Mouse (Mus musculus) CH12.LX (cell line): ENCODE results near the gene Hist2h2aa2. TPM values are rescaled to one million over a fixed set of nuclear protein-coding genes. Genes with fewer than 3 reads are reported as not detected.
A peak's percentile ranks its signal among the peaks of the same experiment; 100 is the strongest.

ENCODE experiments used
- DNase-seq: peaks from one replicate; pipeline ENCODE4 v3.0.0-alpha.2; 2013; ENCODE audit errors: extremely low read depth
- H3K27ac ChIP-seq: 2 replicates; pipeline ENCODE4 v1.5.1; 2012; ENCODE audit warnings: low read depth, mild to moderate bottlenecking, control low read depth, moderate library complexity; ENCODE audit not compliant: insufficient read depth
- H3K27me3 ChIP-seq: replicated peaks from 2 replicates; pipeline ENCODE3; 2012; ENCODE audit warnings: inconsistent platforms
- H3K36me3 ChIP-seq, 2 experiments: replicated peaks in 1 of 2; 2 replicates each; pipeline versions ENCODE3 to v1.6.1; 2012; ENCODE audit warnings: inconsistent platforms in 1 of 2, low read length in 1 of 2, mild to moderate bottlenecking in 1 of 2, mixed read lengths in 1 of 2, moderate library complexity in 1 of 2; ENCODE audit not compliant: control insufficient read depth in 1 of 2, insufficient read depth in 1 of 2
- H3K4me1 ChIP-seq, 2 experiments: 2 replicates each; pipeline ENCODE4 v1.6.1; 2012; ENCODE audit warnings: inconsistent platforms in 1 of 2, moderate library complexity in 1 of 2; ENCODE audit not compliant: insufficient read depth in 2 of 2, control insufficient read depth in 1 of 2
- H3K4me2 ChIP-seq: 2 replicates; pipeline ENCODE4 v1.6.1; 2012; ENCODE audit warnings: low read depth, mild to moderate bottlenecking, control low read depth; ENCODE audit not compliant: poor library complexity, insufficient read depth, severe bottlenecking
- H3K4me3 ChIP-seq, 3 experiments: fragments of 150-350 bp in 1 of 3; sonication (generic) in 1 of 3; replicated peaks in 1 of 3; 2 replicates each; pipeline versions ENCODE3 to v1.5.1; 2011 to 2012; ENCODE audit warnings: low read depth in 2 of 3, low read length in 2 of 3, mild to moderate bottlenecking in 2 of 3, moderate library complexity in 2 of 3, control low read depth in 1 of 3, improper control_type of control experiment in 1 of 3, inconsistent platforms in 1 of 3, mixed read lengths in 1 of 3; ENCODE audit not compliant: poor library complexity in 1 of 3
- H3K79me2 ChIP-seq: replicated peaks from 2 replicates; pipeline ENCODE4 v1.6.1; 2012; ENCODE audit warnings: mild to moderate bottlenecking, moderate library complexity; ENCODE audit not compliant: control insufficient read depth, poor library complexity, insufficient read depth, severe bottlenecking; ENCODE audit errors: extremely low read depth
- H3K9ac ChIP-seq: 2 replicates; pipeline ENCODE4 v1.6.1; 2012; ENCODE audit warnings: low read depth, mild to moderate bottlenecking, control low read depth, moderate library complexity; ENCODE audit not compliant: insufficient read depth
- H3K9me3 ChIP-seq: replicated peaks from 2 replicates; pipeline ENCODE3; 2012; ENCODE audit warnings: low read length, inconsistent platforms, mixed read lengths
- BHLHE40 ChIP-seq: IDR thresholded peaks from 2 replicates; pipeline ENCODE4 v1.6.1; 2011; ENCODE audit warnings: mild to moderate bottlenecking, low read depth, low read length, improper control_type of control experiment
- CHD1 ChIP-seq: IDR thresholded peaks from 2 replicates; pipeline ENCODE4 v1.6.1; 2012; ENCODE audit warnings: low read depth, low read length, improper control_type of control experiment, inconsistent platforms
- CHD2 ChIP-seq: IDR thresholded peaks from 2 replicates; pipeline ENCODE4 v1.6.1; 2011; ENCODE audit warnings: low read length, improper control_type of control experiment
- CTCF ChIP-seq, 2 experiments: IDR thresholded peaks in 1 of 2; conservative IDR thresholded peaks in 1 of 2; 2 replicates each; pipeline ENCODE4 v1.5.1; 2011 to 2012; ENCODE audit warnings: low read depth in 2 of 2, low read length in 2 of 2, improper control_type of control experiment in 1 of 2, inconsistent platforms in 1 of 2, mild to moderate bottlenecking in 1 of 2, moderate library complexity in 1 of 2
- E2F4 ChIP-seq: IDR thresholded peaks from 2 replicates; pipeline ENCODE4 v1.6.1; 2011; ENCODE audit warnings: low read depth, low read length, improper control_type of control experiment; ENCODE audit not compliant: insufficient replicate concordance
- ELF1 ChIP-seq: IDR thresholded peaks from 2 replicates; pipeline ENCODE4 v1.6.1; 2014; ENCODE audit warnings: low read depth, mild to moderate bottlenecking, inconsistent platforms, low read length, improper control_type of control experiment
- EP300 ChIP-seq: IDR thresholded peaks from 2 replicates; pipeline ENCODE4 v1.6.1; 2011; ENCODE audit warnings: low read length, improper control_type of control experiment
- ETS1 ChIP-seq: conservative IDR thresholded peaks from 2 replicates; pipeline ENCODE4 v1.6.1; 2012; ENCODE audit warnings: low read depth, mild to moderate bottlenecking, inconsistent platforms, low read length, improper control_type of control experiment, moderate library complexity
- GABPA ChIP-seq: IDR thresholded peaks from 2 replicates; pipeline ENCODE4 v1.6.1; 2012; ENCODE audit warnings: low read depth, low read length, improper control_type of control experiment, inconsistent platforms; ENCODE audit not compliant: insufficient replicate concordance
- HCFC1 ChIP-seq: IDR thresholded peaks from 2 replicates; pipeline ENCODE4 v1.6.1; 2012; ENCODE audit warnings: low read depth, mild to moderate bottlenecking, inconsistent platforms, low read length, improper control_type of control experiment
- IRF4 ChIP-seq: IDR thresholded peaks from 2 replicates; pipeline ENCODE4 v1.6.1; 2014; ENCODE audit warnings: low read depth, mild to moderate bottlenecking, inconsistent platforms, low read length, improper control_type of control experiment
- JUN ChIP-seq: IDR thresholded peaks from 2 replicates; pipeline ENCODE4 v1.6.1; 2011; ENCODE audit warnings: low read depth, mild to moderate bottlenecking, low read length, improper control_type of control experiment, moderate library complexity; ENCODE audit not compliant: insufficient read depth
- JUND ChIP-seq: conservative IDR thresholded peaks from 2 replicates; pipeline ENCODE4 v1.6.1; 2011; ENCODE audit warnings: low read depth, low read length, improper control_type of control experiment
- KAT2A ChIP-seq: IDR thresholded peaks from 2 replicates; pipeline ENCODE4 v1.6.1; 2012; ENCODE audit warnings: low read length, improper control_type of control experiment, inconsistent platforms; ENCODE audit not compliant: insufficient replicate concordance
- MAFK ChIP-seq: IDR thresholded peaks from 2 replicates; pipeline ENCODE4 v1.6.1; 2011; ENCODE audit warnings: low read length, improper control_type of control experiment; ENCODE audit not compliant: insufficient replicate concordance
- MAX ChIP-seq: IDR thresholded peaks from 2 replicates; pipeline ENCODE4 v1.6.1; 2011; ENCODE audit warnings: low read length, improper control_type of control experiment
- MAZ ChIP-seq: IDR thresholded peaks from 2 replicates; pipeline ENCODE4 v1.6.1; 2012; ENCODE audit warnings: low read depth, mild to moderate bottlenecking, inconsistent platforms, low read length, improper control_type of control experiment, moderate library complexity
- MEF2A ChIP-seq: IDR thresholded peaks from 2 replicates; pipeline ENCODE4 v1.6.1; 2014; ENCODE audit warnings: low read depth, mild to moderate bottlenecking, inconsistent platforms, low read length, improper control_type of control experiment, borderline replicate concordance
- MXI1 ChIP-seq: IDR thresholded peaks from 2 replicates; pipeline ENCODE4 v1.6.1; 2011; ENCODE audit warnings: mild to moderate bottlenecking, low read depth, low read length, improper control_type of control experiment
- MYC ChIP-seq: IDR thresholded peaks from 2 replicates; pipeline ENCODE4 v1.6.1; 2011; ENCODE audit warnings: low read depth, mild to moderate bottlenecking, improper control_type of control experiment, low read length
- NELFE ChIP-seq: IDR thresholded peaks from 2 replicates; pipeline ENCODE4 v1.6.1; 2011; ENCODE audit warnings: low read depth, low read length, improper control_type of control experiment
- NRF1 ChIP-seq: IDR thresholded peaks from 2 replicates; pipeline ENCODE4 v1.6.1; 2014; ENCODE audit warnings: low read depth, mild to moderate bottlenecking, inconsistent platforms, low read length, improper control_type of control experiment, moderate library complexity
- PAX5 ChIP-seq: IDR thresholded peaks from 2 replicates; pipeline ENCODE4 v1.6.1; 2012; ENCODE audit warnings: low read length, inconsistent platforms, mixed read lengths
- POLR2A ChIP-seq: IDR thresholded peaks from 2 replicates; pipeline ENCODE4 v1.6.1; 2011; ENCODE audit warnings: low read depth, mild to moderate bottlenecking, improper control_type of control experiment, low read length
- POLR2AphosphoS2 ChIP-seq: IDR thresholded peaks from 2 replicates; pipeline ENCODE4 v1.6.1; 2011; ENCODE audit warnings: low read depth, low read length, improper control_type of control experiment
- RAD21 ChIP-seq: IDR thresholded peaks from 2 replicates; pipeline ENCODE4 v1.6.1; 2011; ENCODE audit warnings: low read depth, mild to moderate bottlenecking, low read length, improper control_type of control experiment, moderate library complexity
- RCOR1 ChIP-seq: conservative IDR thresholded peaks from 2 replicates; pipeline ENCODE4 v1.6.1; 2012; ENCODE audit warnings: low read depth, mild to moderate bottlenecking, inconsistent platforms, low read length, improper control_type of control experiment
- SIN3A ChIP-seq: IDR thresholded peaks from 2 replicates; pipeline ENCODE4 v1.6.1; 2012; ENCODE audit warnings: low read length, improper control_type of control experiment, inconsistent platforms
- SMC3 ChIP-seq: IDR thresholded peaks from 2 replicates; pipeline ENCODE4 v1.6.1; 2011; ENCODE audit warnings: low read depth, low read length, improper control_type of control experiment
- TBP ChIP-seq: conservative IDR thresholded peaks from 2 replicates; pipeline ENCODE4 v1.6.1; 2011; ENCODE audit warnings: low read depth, low read length, improper control_type of control experiment
- TCF12 ChIP-seq: IDR thresholded peaks from 2 replicates; pipeline ENCODE4 v1.6.1; 2014; ENCODE audit warnings: low read depth, mild to moderate bottlenecking, inconsistent platforms, low read length, improper control_type of control experiment
- UBTF ChIP-seq: IDR thresholded peaks from 2 replicates; pipeline ENCODE4 v1.6.1; 2012; ENCODE audit warnings: low read depth, mild to moderate bottlenecking, inconsistent platforms, low read length, improper control_type of control experiment, moderate library complexity
- USF1 ChIP-seq: IDR thresholded peaks from 2 replicates; pipeline ENCODE4 v1.6.1; 2014; ENCODE audit warnings: low read depth, mild to moderate bottlenecking, inconsistent platforms, low read length, improper control_type of control experiment
- USF2 ChIP-seq: conservative IDR thresholded peaks from 2 replicates; pipeline ENCODE4 v1.6.1; 2011; ENCODE audit warnings: low read depth, low read length, improper control_type of control experiment
- ZC3H11A ChIP-seq: IDR thresholded peaks from 2 replicates; pipeline ENCODE4 v1.6.1; 2012; ENCODE audit warnings: low read depth, mild to moderate bottlenecking, inconsistent platforms, low read length, improper control_type of control experiment
- ZKSCAN1 ChIP-seq: IDR thresholded peaks from 2 replicates; pipeline ENCODE4 v1.6.1; 2012; ENCODE audit warnings: low read depth, inconsistent platforms, low read length, improper control_type of control experiment, borderline replicate concordance
- ZMIZ1 ChIP-seq: IDR thresholded peaks from 2 replicates; pipeline ENCODE4 v1.6.1; 2012; ENCODE audit warnings: low read depth, mild to moderate bottlenecking, inconsistent platforms, low read length, improper control_type of control experiment
- ZNF384 ChIP-seq: IDR thresholded peaks from 2 replicates; pipeline ENCODE4 v1.6.1; 2012; ENCODE audit warnings: low read depth, low read length, improper control_type of control experiment, inconsistent platforms
- dilution Hi-C: fragments of 300-500 bp; cut with MboI; formaldehyde crosslinking; loops from 2 replicates; pipeline ENCODE4 v1.14.3; 2020; ENCODE audit warnings: low sequenced_read_pairs; ENCODE audit not compliant: extremely low pct_unique_long_range_greater_than_20kb, extremely low pct_ligation_motif_present
- in situ Hi-C: fragments of 300-500 bp; cut with MboI; formaldehyde crosslinking; loops from 3 replicates; pipeline ENCODE4 v1.14.3; 2019; ENCODE audit warnings: low sequenced_read_pairs, low pct_ligation_motif_present, low pct_unique_long_range_greater_than_20kb, mixed read lengths
- polyA plus RNA-seq: library from polyadenylated mRNA; unstranded; fragments of >175 nt; gene quantifications from 2 replicates; pipeline ENCODE4 v1.2.1, GENCODE M21; 2012; ENCODE audit warnings: low read depth; ENCODE audit not compliant: insufficient read length
- total RNA-seq, 2 experiments: library from RNA; depleted of rRNA; stranded (reverse); fragments of 300-350 nt in 1 of 2; fragments of >200 nt in 1 of 2; gene quantifications; 2 replicates each; pipeline ENCODE4 v1.2.3; 2012 to 2014

The Hist2h2aa2 gene
- total and polyA plus RNA-seq, 3 experiments = 2.7 to 5,136 TPM; not detected in 1

GRCm38 (mm10) chr3:96230910-96231757 is 8.9 kb downstream of the Hist2h2aa2 start:
- in situ Hi-C loops = no loop called here
- dilution Hi-C loops = no loop called here
- Histone ChIP-seq H3K79me2 (no peaks in the 10 kb centered on the region), H3K9me3 (no peaks in the 10 kb centered on the region), H3K4me1 (peaks cover 20 to 89% of the 10 kb centered on the region in 2 experiments), H3K27ac (no peak overlapping the region), H3K4me3 (no peak overlapping the region), H3K36me3 (no peaks in the 10 kb centered on the region), H3K9ac (0 out of 2 replicates have a peak overlapping the region, but pooled peaks have one; percentile 9), H3K27me3 (no peaks in the 10 kb centered on the region), H3K4me2 (peak overlapping the region; percentile 31; the same call in 1 of the 2 replicates)
- DNase-seq = peak; percentile 80
- peak; percentile 41; the same call in 1 of the 2 replicates for TF ChIP-seq JUND
- peak; percentile 63; the same call in 1 of the 2 replicates for TF ChIP-seq MAX
- no peak for TF ChIP-seq BHLHE40
- TF ChIP-seq CTCF (conservative IDR thresholded peaks at IDR 0.05 in 1 of 2, IDR thresholded peaks at IDR 0.05 in 1 of 2; ENCODE audit: low read depth in 2 of 2, low read length in 2 of 2) = no peak
- no peak for TF ChIP-seq HCFC1
- TF ChIP-seq CHD1 = no peak
- TF ChIP-seq CHD2 = no peak
- 0 out of 2 replicates have a peak, but pooled peaks have one; percentile 0 for TF ChIP-seq ZNF384
- no peak for TF ChIP-seq ZKSCAN1
- peak; percentile 13; the same call in 1 of the 2 replicates for TF ChIP-seq NELFE
- TF ChIP-seq USF1 = no peak
- TF ChIP-seq NRF1 = no peak
- TF ChIP-seq MYC = peak; percentile 36; the same call in 1 of the 2 replicates
- TF ChIP-seq POLR2AphosphoS2 = no peak
- no peak for TF ChIP-seq KAT2A
- TF ChIP-seq ZC3H11A = no peak
- TF ChIP-seq POLR2A = 0 out of 2 replicates have a peak, but pooled peaks have one; percentile 18
- 0 out of 2 replicates have a peak, but pooled peaks have one; percentile 5 for TF ChIP-seq JUN
- TF ChIP-seq MAZ = no peak
- TF ChIP-seq PAX5 = no peak
- no peak for TF ChIP-seq RCOR1
- no peak for TF ChIP-seq E2F4
- TF ChIP-seq USF2 = no peak
- peak; percentile 87 for TF ChIP-seq ETS1
- no peak; the same call in 1 of the 2 replicates for TF ChIP-seq SIN3A
- no peak for TF ChIP-seq MEF2A
- TF ChIP-seq MAFK = 0 out of 2 replicates have a peak, but pooled peaks have one; percentile 24
- no peak for TF ChIP-seq ZMIZ1
- no peak for TF ChIP-seq GABPA
- TF ChIP-seq EP300 = peak; percentile 77
- peak; percentile 62; the same call in 1 of the 2 replicates for TF ChIP-seq TCF12
- no peak for TF ChIP-seq RAD21
- TF ChIP-seq MXI1 = no peak
- peak; percentile 80 for TF ChIP-seq IRF4
- no peak for TF ChIP-seq UBTF
- no peak for TF ChIP-seq TBP
- TF ChIP-seq SMC3 = no peak
- TF ChIP-seq ELF1 = no peak
